Mouse (Mus musculus) neural tube, embryonic 12.5 days (tissue): ENCODE results near the gene Tagap. TPM values are rescaled to one million over a fixed set of nuclear protein-coding genes. Genes with fewer than 3 reads are reported as not detected.

ENCODE experiments used
- ATAC-seq: fragments of 200-750 bp; cut with Nextera tagmentation; 2 replicates; pipeline ENCODE4 v1.8.0; 2017; ENCODE audit warnings: low read depth, mild to moderate bottlenecking, moderate TSS enrichment, moderate library complexity; ENCODE audit not compliant: low FRiP score
- H3K27ac ChIP-seq: fragments of 300-500 bp; sonication (generic); 2 replicates; pipeline ENCODE4 v1.5.1; 2016
- H3K27me3 ChIP-seq: fragments of 300-500 bp; sonication (generic); replicated peaks from 2 replicates; pipeline ENCODE4 v1.6.1; 2016; ENCODE audit warnings: mild to moderate bottlenecking
- H3K36me3 ChIP-seq: fragments of 300-500 bp; sonication (generic); 2 replicates; pipeline ENCODE4 v1.6.1; 2016; ENCODE audit warnings: mild to moderate bottlenecking
- H3K4me1 ChIP-seq: fragments of 300-500 bp; sonication (generic); 2 replicates; pipeline ENCODE4 v1.6.1; 2016
- H3K4me2 ChIP-seq: fragments of 300-500 bp; sonication (generic); replicated peaks from 2 replicates; pipeline ENCODE4 v1.6.1; 2016; ENCODE audit warnings: mild to moderate bottlenecking
- H3K4me3 ChIP-seq: fragments of 300-500 bp; sonication (generic); 2 replicates; pipeline ENCODE4 v1.5.1; 2016
- H3K9ac ChIP-seq: fragments of 300-500 bp; sonication (generic); 2 replicates; pipeline ENCODE4 v1.6.1; 2016; ENCODE audit warnings: mild to moderate bottlenecking
- H3K9me3 ChIP-seq: fragments of 300-500 bp; sonication (generic); 2 replicates; pipeline ENCODE4 v1.6.1; 2016; ENCODE audit warnings: mild to moderate bottlenecking
- WGBS: fragments of 180-500 bp; shearing (Covaris S2); methylation state at CpG from one replicate; pipeline ENCODE4 v1.1.7; 2016; 5-methylcytosine and 5-hydroxymethylcytosine counted together
- polyA plus RNA-seq: library from polyadenylated mRNA; unstranded; fragments of >200 nt; fragmentation: Nextera tagmentation; extraction: Ambion mirVana; gene quantifications from 2 replicates; pipeline ENCODE4 v1.2.1, GENCODE M21; 2016

Tagap gene
- polyA plus RNA-seq, 1 experiment from 2014 or later: 0.28 TPM

DNA sequence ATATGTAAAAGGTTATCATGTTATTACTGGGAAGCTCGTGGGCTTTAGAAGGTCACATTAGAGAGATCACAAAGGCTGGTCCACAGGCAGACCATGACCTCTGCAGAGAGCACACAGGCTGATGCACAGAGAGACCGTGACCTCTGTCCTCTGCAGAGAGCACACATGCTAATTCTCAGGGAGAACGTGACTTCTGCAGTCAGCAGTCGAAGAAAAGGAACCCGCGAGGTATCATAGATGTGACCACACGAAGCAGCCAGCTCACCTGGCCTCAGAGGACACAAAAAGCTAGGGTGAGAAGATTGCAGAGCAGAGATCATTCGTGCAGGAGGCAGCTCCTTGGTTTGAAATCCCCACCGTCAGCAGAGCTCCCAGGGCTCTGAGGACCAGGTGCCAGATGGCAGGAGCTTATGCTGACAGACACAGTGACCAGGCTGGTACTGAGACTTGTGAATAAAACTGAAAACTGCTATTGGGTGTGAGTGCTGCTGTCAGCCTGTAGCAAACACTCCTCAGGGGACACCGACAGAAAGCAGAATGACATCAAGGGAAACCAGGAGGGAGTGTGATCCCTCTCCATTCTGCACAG is 29.7 kb upstream of the Tagap start:
- Histone ChIP-seq H3K9ac (no peak overlapping the region), H3K4me2 (no peak overlapping the region), H3K4me1 (no peaks in the 10 kb centered on the region), H3K27ac (no peak overlapping the region), H3K36me3 (no peaks in the 10 kb centered on the region), H3K4me3 (no peak overlapping the region), H3K27me3 (no peaks in the 10 kb centered on the region), H3K9me3 (no peaks in the 10 kb centered on the region)
- WGBS: 67% methylated on average over 10 of the region's 10 CpGs
- ATAC-seq: no peak

DNA sequence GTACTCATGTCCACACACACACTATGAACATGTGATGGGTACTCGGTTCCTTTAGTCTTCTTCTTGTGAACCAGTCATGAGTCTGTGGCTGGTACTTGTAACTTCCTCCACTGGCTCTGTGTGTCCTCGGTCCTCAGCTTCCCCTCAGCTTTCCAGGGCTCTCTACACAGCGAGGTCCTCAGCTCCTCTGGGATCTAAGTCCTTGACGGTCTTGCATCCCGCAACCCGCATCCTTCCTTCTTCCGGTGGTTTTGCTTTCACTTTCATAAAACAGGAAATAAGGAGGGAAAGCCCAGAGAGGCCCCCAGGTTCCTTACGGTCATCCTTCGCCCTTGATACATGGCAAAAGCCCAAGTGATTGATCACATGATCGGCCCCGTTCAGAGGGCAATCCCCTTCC is 28.7 kb upstream of the Tagap start:
- no peak for ATAC-seq
- WGBS: 85% methylated on average over 11 of the region's 11 CpGs

DNA sequence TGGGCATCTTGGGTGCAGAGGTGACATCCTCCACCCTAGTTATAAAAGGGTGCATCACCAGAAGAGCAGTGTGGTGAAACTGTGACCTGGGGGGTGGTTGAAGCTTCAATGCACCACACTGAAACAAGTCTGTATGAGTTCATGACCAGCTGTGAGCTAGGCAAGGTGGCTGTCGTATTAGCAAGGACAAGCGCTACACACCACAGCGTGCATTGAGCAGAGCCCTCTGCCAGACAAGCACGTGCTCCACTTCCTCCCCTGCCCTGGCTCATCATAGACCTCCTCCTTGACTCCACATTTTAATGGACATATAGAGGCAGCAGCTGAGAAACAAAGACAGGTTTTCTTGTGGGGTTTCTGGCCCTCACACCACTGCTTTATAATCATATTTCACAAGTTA is 28.0 kb upstream of the Tagap start:
- no peaks in the 10 kb centered on the region for H3K4me1 ChIP-seq
- no peaks in the 10 kb centered on the region for H3K9me3 ChIP-seq
- H3K36me3 ChIP-seq: no peaks in the 10 kb centered on the region

More for the DNA sequence above, 28.7 kb upstream of the Tagap start:
- no peaks in the 10 kb centered on the region for H3K27me3 ChIP-seq
- H3K27ac ChIP-seq: no peak overlapping the region
- no peaks in the 10 kb centered on the region for H3K36me3 ChIP-seq
- H3K9ac ChIP-seq: no peak overlapping the region
- no peaks in the 10 kb centered on the region for H3K9me3 ChIP-seq
- H3K4me3 ChIP-seq: no peak overlapping the region
- H3K4me1 ChIP-seq: no peaks in the 10 kb centered on the region
- H3K4me2 ChIP-seq: no peak overlapping the region

DNA sequence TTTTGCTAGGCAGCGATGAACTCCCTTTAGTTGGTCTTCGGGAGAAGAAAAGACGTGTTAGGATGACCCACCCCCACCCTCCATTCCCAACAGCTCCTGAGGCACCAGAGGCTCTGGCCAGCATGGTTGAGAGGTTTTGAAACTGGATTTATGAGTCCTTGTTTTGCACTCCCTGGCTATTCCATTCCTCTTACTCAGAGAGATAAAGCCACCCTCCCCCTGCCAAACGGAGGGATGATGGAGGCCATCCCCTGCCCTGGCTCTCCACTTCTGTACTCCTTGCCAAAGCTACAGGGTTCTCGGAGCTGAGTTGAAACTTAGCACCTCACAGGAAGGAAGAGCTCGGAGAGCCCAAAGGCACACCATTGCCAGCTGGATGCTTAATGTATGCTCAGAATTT is 26.6 kb upstream of the Tagap start:
- no peak overlapping the region for H3K4me3 ChIP-seq
- no peaks in the 10 kb centered on the region for H3K27me3 ChIP-seq
- no peak for ATAC-seq
- no peaks in the 10 kb centered on the region for H3K36me3 ChIP-seq
- no peak overlapping the region for H3K9ac ChIP-seq
- H3K4me1 ChIP-seq: no peaks in the 10 kb centered on the region
- no peak overlapping the region for H3K27ac ChIP-seq
- no peak overlapping the region for H3K4me2 ChIP-seq
- H3K9me3 ChIP-seq: no peaks in the 10 kb centered on the region
- 71% methylated on average over 6 of the region's 6 CpGs for WGBS

More for the DNA sequence above, 28.0 kb upstream of the Tagap start:
- Histone ChIP-seq H3K4me2 (no peak overlapping the region), H3K27ac (no peak overlapping the region), H3K9ac (no peak overlapping the region), H3K4me3 (no peak overlapping the region), H3K27me3 (no peaks in the 10 kb centered on the region)
- WGBS: 89% methylated on average over 4 of the region's 4 CpGs
- no peak for ATAC-seq

DNA sequence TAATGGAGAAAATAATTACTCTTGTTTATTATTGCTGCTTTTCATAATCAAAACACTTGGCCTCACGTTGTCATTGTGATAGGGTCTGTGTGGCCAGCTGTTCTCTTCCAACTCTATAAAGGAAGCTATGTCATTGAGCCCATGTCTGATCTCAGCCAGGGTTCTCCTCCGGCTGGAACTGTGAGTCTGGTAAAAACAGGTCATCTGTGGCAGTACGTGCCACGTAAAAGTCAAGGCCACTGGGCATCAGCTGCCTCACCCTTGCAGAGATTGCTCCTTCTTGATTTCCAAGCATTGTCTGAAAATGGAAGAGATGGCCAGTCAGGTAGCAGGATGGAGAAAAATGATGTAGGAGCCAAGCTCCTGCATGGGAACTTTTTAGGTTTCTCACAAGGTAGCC is 25.8 kb upstream of the Tagap start:
- H3K4me3 ChIP-seq: no peak overlapping the region
- H3K4me2 ChIP-seq: no peak overlapping the region
- H3K9me3 ChIP-seq: no peaks in the 10 kb centered on the region
- H3K27me3 ChIP-seq: no peaks in the 10 kb centered on the region
- no peaks in the 10 kb centered on the region for H3K4me1 ChIP-seq
- no peak overlapping the region for H3K9ac ChIP-seq
- H3K27ac ChIP-seq: no peak overlapping the region
- no peaks in the 10 kb centered on the region for H3K36me3 ChIP-seq
- 85% methylated on average over 4 of the region's 4 CpGs for WGBS
- no peak for ATAC-seq

DNA sequence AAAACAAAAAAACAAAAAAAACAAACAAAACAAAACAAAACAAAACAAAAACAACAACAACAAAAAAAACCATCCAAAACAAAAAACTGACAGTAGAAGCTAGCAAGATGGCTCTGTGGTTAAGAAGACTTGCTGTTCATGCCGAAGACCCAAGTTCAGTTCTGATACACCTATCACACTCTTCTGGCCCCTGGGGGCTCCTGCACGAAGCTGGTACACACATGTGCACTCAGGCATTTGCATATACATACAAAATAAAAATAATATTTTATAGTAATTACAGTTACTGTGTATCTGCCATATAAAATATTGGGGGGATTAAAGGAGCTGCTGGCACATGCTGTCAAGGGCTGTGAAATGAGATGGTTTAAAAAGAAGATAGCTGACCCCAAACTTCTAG is 24.3 kb upstream of the Tagap start:
- Histone ChIP-seq H3K9me3 (no peaks in the 10 kb centered on the region), H3K27ac (no peak overlapping the region), H3K4me1 (no peaks in the 10 kb centered on the region), H3K9ac (no peak overlapping the region), H3K27me3 (no peaks in the 10 kb centered on the region), H3K36me3 (no peaks in the 10 kb centered on the region), H3K4me3 (no peak overlapping the region), H3K4me2 (no peak overlapping the region)
- no peak for ATAC-seq
- 85% methylated on average over 2 of the region's 2 CpGs for WGBS

DNA sequence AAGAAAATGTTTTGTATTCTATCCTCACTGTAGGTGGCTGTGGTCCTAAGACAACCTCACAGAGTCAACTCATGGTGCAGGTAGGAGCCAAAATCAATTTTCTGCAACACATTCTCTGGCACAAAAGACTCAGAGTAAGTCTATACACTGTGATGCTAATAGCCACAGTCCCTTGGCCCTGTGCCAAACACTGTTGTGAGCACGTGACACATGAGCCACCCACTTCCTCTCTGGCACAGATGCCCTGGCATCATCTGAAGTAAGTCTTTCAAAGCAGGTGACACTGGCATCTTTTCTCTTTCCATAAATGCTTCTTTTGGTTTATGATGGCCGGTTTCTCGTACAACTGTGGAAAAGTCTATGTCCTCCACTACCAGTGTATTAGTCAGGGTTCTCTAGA is 23.4 kb upstream of the Tagap start:
- H3K4me1 ChIP-seq: no peaks in the 10 kb centered on the region
- no peak overlapping the region for H3K4me2 ChIP-seq
- WGBS: 78% methylated on average over 3 of the region's 3 CpGs
- H3K4me3 ChIP-seq: no peak overlapping the region
- H3K27me3 ChIP-seq: no peaks in the 10 kb centered on the region
- no peak overlapping the region for H3K27ac ChIP-seq
- H3K36me3 ChIP-seq: no peaks in the 10 kb centered on the region
- H3K9me3 ChIP-seq: no peaks in the 10 kb centered on the region
- no peak for ATAC-seq
- H3K9ac ChIP-seq: no peak overlapping the region

DNA sequence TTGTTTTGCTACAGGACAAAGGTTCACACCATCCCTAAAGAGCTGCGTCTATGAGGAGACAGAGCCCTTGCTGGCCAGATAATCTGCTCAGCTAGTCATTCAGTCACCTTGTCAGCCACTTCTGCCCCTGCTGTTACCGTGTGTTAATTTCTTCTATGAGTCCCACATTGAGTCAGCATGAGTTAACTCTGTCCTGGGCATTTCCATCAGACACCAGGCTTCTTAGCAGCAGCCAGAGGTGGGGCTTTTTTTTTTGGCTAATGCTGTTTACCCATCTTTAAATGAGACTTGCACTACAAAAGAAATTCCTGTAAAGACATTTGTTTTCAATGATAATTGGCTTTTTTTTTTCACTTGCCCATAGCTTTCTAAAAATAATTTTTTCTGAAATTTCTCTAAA is 20.8 kb upstream of the Tagap start:
- no peak overlapping the region for H3K27ac ChIP-seq
- no peaks in the 10 kb centered on the region for H3K4me1 ChIP-seq
- 59% methylated on average over 2 of the region's 2 CpGs for WGBS
- no peak overlapping the region for H3K4me2 ChIP-seq
- ATAC-seq: no peak
- no peak overlapping the region for H3K4me3 ChIP-seq
- no peaks in the 10 kb centered on the region for H3K36me3 ChIP-seq
- H3K27me3 ChIP-seq: no peaks in the 10 kb centered on the region
- no peak overlapping the region for H3K9ac ChIP-seq
- no peaks in the 10 kb centered on the region for H3K9me3 ChIP-seq

DNA sequence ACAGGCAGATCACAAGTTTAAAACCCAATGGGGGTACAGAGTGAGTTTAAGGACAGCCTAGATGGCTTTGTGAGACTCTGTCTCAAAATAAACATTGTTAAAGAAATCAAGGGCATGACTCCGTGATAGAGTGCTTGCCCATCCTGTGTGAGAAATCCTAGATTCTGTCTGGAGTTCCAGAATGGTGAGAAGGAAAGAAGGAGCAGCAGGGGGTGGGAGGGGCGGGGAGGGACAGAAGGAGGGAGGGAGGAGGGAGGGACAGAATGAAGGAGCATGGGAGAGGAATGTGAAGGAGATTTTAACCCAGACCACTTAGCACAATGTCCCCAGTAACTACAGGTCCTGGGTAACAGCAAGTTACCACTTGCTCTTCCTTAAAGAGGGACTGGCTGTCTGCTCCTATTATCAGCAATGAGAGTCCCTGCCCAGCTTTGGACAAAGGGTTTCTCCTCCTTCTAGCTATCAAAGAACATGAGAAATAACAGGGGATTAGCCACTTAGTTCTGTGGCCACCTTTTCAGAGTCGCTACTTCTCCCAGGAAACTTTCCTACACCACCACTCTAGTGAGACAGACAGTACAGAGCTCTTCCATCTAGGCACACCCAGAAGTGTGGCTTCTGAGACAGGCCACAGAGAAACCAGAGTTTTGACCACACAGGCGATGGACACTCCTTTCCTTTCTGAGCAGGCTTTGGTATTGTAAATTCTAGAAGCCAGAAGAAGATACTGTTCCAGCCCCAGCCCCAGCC is 19.7 kb upstream of the Tagap start:
- 45% methylated on average over 4 of the region's 4 CpGs for WGBS
- Histone ChIP-seq H3K27ac (no peak overlapping the region), H3K27me3 (0 out of 2 replicates have a peak, but pooled peaks cover under 1% of the 10 kb centered on the region), H3K36me3 (no peaks in the 10 kb centered on the region; the same call in 1 of the 2 replicates), H3K4me2 (no peak overlapping the region), H3K4me3 (no peak overlapping the region), H3K9me3 (peaks cover 2% of the 10 kb centered on the region), H3K9ac (no peak overlapping the region), H3K4me1 (no peaks in the 10 kb centered on the region)
- ATAC-seq: no peak

DNA sequence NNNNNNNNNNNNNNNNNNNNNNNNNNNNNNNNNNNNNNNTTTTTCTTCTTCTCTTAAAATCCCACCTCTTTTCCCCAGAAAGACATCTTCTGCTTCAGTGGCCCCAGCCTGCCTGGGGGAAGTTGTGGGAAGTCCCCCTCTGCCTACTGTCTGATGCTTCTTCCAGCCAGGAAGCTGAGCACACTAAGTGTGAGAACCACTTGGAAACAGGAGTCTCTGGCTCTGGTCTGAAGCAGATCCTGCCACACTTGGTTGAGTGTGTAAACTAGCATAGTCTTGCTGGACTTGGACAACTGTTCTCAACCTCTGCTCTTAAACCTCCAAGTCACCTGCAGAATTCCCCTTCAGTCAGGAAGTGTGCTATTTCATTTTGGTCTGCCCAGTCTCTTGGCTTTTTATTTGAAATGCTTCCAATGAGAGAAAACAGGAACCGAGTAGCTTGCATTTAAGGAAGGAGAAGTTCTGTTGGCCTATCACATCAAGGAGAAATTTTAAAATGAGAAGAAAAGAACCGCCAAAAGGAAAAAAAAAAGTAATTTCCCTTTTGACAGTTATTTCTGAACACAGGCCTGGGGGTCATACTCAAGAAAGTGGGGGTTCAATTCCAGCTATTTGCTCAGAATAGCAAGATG is 11.1 kb upstream of the Tagap start:
- H3K9ac ChIP-seq: no peak overlapping the region
- 0 out of 2 replicates have a peak, but pooled peaks cover 2% of the 10 kb centered on the region for H3K27me3 ChIP-seq
- no peak overlapping the region for H3K27ac ChIP-seq
- no peak for ATAC-seq
- no peak overlapping the region for H3K4me2 ChIP-seq
- 84% methylated on average over 2 of the region's 2 CpGs for WGBS
- H3K4me1 ChIP-seq: no peaks in the 10 kb centered on the region
- no peaks in the 10 kb centered on the region; the same call in 1 of the 2 replicates for H3K36me3 ChIP-seq
- peaks cover 4% of the 10 kb centered on the region for H3K9me3 ChIP-seq
- no peak overlapping the region for H3K4me3 ChIP-seq

DNA sequence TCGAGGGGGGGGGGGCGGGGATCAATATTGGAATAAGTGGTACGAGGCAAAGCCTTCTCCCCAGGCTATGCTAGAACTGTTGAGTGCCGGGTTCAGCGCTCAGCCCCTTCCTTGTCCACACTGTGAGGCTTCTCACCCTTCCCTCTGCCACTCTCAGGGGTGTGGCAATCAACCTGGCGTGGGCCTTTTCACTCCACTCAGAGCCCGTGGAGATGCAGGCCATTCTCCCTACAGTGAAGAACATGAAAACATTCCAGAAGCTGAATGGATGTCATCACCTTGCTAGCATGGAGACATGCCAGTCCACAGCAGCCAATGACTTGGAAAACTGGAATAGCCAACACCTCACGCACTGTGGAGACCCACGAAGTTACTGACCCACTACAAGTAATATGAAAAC is 10.0 kb upstream of the Tagap start:
- H3K4me2 ChIP-seq: no peak overlapping the region
- H3K36me3 ChIP-seq: no peaks in the 10 kb centered on the region; the same call in 1 of the 2 replicates
- H3K4me1 ChIP-seq: no peaks in the 10 kb centered on the region
- H3K4me3 ChIP-seq: no peak overlapping the region
- no peak overlapping the region for H3K27ac ChIP-seq
- 84% methylated on average over 9 of the region's 9 CpGs for WGBS
- no peak overlapping the region for H3K9ac ChIP-seq
- H3K27me3 ChIP-seq: 0 out of 2 replicates have a peak, but pooled peaks cover 2% of the 10 kb centered on the region
- no peak for ATAC-seq
- peaks cover 4% of the 10 kb centered on the region for H3K9me3 ChIP-seq

DNA sequence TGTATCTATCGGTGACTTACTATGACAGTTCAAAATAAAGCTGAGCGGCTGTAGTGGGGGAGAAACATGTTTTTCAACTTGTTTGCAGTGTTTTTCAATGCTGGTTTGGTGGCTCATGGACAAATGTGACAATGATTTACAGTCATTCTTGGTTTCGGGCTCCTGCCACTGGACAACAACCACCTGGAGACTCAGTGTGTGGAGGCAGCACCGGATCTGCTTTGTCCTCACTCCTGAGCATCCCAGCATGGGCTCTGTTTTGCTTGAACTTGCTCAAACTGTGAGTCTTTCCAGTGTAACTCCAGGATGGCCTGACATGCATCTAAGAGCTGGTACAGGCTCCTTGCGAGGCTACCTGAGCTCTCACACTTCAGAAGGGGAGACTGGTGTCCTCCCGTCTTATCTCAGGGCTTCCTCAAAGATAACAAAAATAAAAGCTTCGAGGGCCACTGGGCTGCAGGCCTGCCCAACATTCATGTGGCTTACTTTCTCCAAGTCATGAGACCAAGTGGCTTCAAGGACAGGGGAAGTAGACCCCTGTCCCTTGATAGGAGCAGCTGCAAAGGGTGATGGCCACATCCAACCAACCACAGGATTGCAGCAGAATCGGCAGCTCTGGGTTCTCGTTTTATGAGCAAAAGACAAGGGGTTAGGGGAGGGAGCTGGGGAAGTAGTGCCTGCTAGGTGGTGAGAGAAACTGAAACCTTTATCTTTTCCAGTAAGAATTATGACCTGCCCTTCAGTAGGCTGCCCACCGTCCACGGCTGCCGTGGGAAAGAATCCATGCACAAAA is 8.8 kb upstream of the Tagap start:
- no peak for ATAC-seq
- Histone ChIP-seq H3K4me3 (no peak overlapping the region), H3K36me3 (no peaks in the 10 kb centered on the region), H3K27me3 (no peaks in the 10 kb centered on the region), H3K9ac (no peak overlapping the region), H3K4me1 (no peaks in the 10 kb centered on the region), H3K27ac (no peak overlapping the region), H3K9me3 (no peaks in the 10 kb centered on the region), H3K4me2 (no peak overlapping the region)
- WGBS: 69% methylated on average over 12 of the region's 12 CpGs
